Mouse (Mus musculus): Measurements from ENCODE around the gene Ntng1.

GRCm38 (mm10) chr3:110129607-110130006, 14.2 kb downstream of the Ntng1 start:
- no peak for TF ChIP-seq POLR2A (IDR thresholded peaks at IDR 0.05; ENCODE audit: control insufficient read depth, low read depth, low read length)
- TF ChIP-seq CTCF (IDR thresholded peaks at IDR 0.05; ENCODE audit: control insufficient read depth, insufficient read depth, insufficient replicate concordance, low read depth, low read length) = no peak

Data from testis, adult 2 months (tissue).